Mouse (Mus musculus) ES-E14 (cell line): Measurements from ENCODE around the gene Dph2.

Experiments
- CHD2 ChIP-seq: IDR thresholded peaks from 2 replicates; pipeline ENCODE4 v1.6.1; 2014; ENCODE audit warnings: mild to moderate bottlenecking, low read depth, low read length, inconsistent platforms
- MAFK ChIP-seq: IDR thresholded peaks from 2 replicates; pipeline ENCODE4 v1.6.1; 2014; ENCODE audit warnings: mild to moderate bottlenecking, low read depth, low read length, inconsistent platforms; ENCODE audit not compliant: insufficient read depth
- ZC3H11A ChIP-seq: IDR thresholded peaks from 2 replicates; pipeline ENCODE4 v1.6.1; 2012; ENCODE audit warnings: low read depth, mild to moderate bottlenecking, inconsistent platforms, low read length, borderline replicate concordance
- ZNF384 ChIP-seq: IDR thresholded peaks from 2 replicates; pipeline ENCODE4 v1.6.1; 2012; ENCODE audit warnings: low read depth, low read length, inconsistent platforms

- TF ChIP-seq ZNF384 = no peak
- TF ChIP-seq CHD2 = no peak
- no peak for TF ChIP-seq ZC3H11A
- TF ChIP-seq MAFK = no peak
These were observed 29.0 kb downstream of the Dph2 start for GRCm38 (mm10) chr4:117862823-117863222.
